Mouse (Mus musculus): ENCODE results near the gene Gtf2h1.

DNA sequence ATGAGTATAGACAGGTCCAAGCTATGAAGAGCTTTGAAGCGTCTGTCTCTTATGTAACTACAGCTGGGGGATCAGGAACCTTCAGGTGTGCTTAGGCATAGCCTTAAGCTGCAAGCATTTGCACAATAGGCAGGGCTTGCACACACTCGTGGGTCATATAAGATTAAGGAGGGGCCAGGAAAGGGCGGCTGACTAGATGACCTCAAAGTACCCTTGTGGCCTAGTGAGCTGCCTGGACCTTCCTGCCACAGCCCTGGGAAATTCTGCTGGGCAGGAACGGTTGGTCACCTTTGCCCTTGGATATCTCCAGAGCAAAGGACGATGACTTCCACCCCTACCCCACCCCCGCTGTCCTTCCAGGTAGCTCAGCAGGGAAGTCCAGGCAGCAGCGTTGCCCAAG, 43.5 kb downstream of the Gtf2h1 start:
- TF ChIP-seq CTCF (IDR thresholded peaks at IDR 0.05; ENCODE audit: low read depth, low read length) = no peak
- TF ChIP-seq POLR2A (IDR thresholded peaks at IDR 0.05; ENCODE audit: insufficient read depth, low read length) = no peak

Measured in ES-Bruce4 (cell line).